Mouse (Mus musculus): ENCODE data around the gene Fgf10. TPM values are rescaled to one million over a fixed set of nuclear protein-coding genes. Genes with fewer than 3 reads are reported as not detected.

Gene Fgf10
- polyA plus RNA-seq (2014; fragmentation: Nextera tagmentation; extraction: Ambion mirVana), result 9.8 and 10.6 TPM in 2 replicates

- H3K9ac ChIP-seq (replicated peaks; ENCODE audit: low read length), result no peak within 1 kb of the TSS
- ATAC-seq (replicated peaks; ENCODE audit: insufficient number of reproducible peaks, low FRiP score, low TSS enrichment, low read depth) (no peak), DNase-seq (ENCODE audit: low spot score) (no peak)
- no peak within 1 kb of the TSS for H3K4me3 ChIP-seq (ENCODE audit: low read depth, low read length)
- no peaks in the 10 kb centered on the region for H3K27me3 ChIP-seq (ENCODE audit: control insufficient read depth, insufficient read depth, low read length)
- no peaks in the 10 kb centered on the region for H3K9me3 ChIP-seq (replicated peaks; ENCODE audit: control insufficient read depth, low read length)
- no peaks in the 10 kb centered on the region for H3K36me3 ChIP-seq (replicated peaks; ENCODE audit: control insufficient read depth, insufficient read depth, low read depth, low read length)
- no peaks in the 10 kb centered on the region for H3K4me1 ChIP-seq (ENCODE audit: control insufficient read depth, insufficient read depth, low read length)
- WGBS, result 64% methylated on average over 7 of the region's 7 CpGs
- no peak within 1 kb of the TSS for H3K4me2 ChIP-seq (ENCODE audit: low read depth, low read length)
- H3K27ac ChIP-seq (replicated peaks; ENCODE audit: low read depth, low read length), result no peak within 1 kb of the TSS
Observed at GRCm38 (mm10) chr13:118669491-118669890, at the start of gene Fgf10. Fgf10 (plus strand) TSS chr13:118669791.

- no peak for DNase-seq (ENCODE audit: low spot score)
- Histone ChIP-seq H3K4me2 (ENCODE audit: low read depth, low read length) (no peak overlapping the region), H3K4me1 (ENCODE audit: control insufficient read depth, insufficient read depth, low read length) (no peaks in the 10 kb centered on the region), H3K9me3 (replicated peaks; ENCODE audit: control insufficient read depth, low read length) (no peaks in the 10 kb centered on the region), H3K27ac (replicated peaks; ENCODE audit: low read depth, low read length) (no peak overlapping the region), H3K4me3 (ENCODE audit: low read depth, low read length) (no peak overlapping the region), H3K9ac (replicated peaks; ENCODE audit: low read length) (no peak overlapping the region), H3K36me3 (replicated peaks; ENCODE audit: control insufficient read depth, insufficient read depth, low read depth, low read length) (no peaks in the 10 kb centered on the region), H3K27me3 (ENCODE audit: control insufficient read depth, insufficient read depth, low read length) (no peaks in the 10 kb centered on the region)
- ATAC-seq (replicated peaks; ENCODE audit: insufficient number of reproducible peaks, low FRiP score, low TSS enrichment, low read depth), result no peak
- WGBS, result 56% methylated on average over 3 of the region's 3 CpGs
Observed at GRCm38 (mm10) chr13:118629661-118630428, 39.7 kb upstream of the Fgf10 start.

- H3K4me3 ChIP-seq (ENCODE audit: low read depth, low read length), result no peak overlapping the region
- no peak overlapping the region for H3K9ac ChIP-seq (replicated peaks; ENCODE audit: low read length)
- 77% methylated on average over 2 of the region's 2 CpGs for WGBS
- ATAC-seq (replicated peaks; ENCODE audit: insufficient number of reproducible peaks, low FRiP score, low TSS enrichment, low read depth) (no peak), DNase-seq (ENCODE audit: low spot score) (no peak)
- H3K36me3 ChIP-seq (replicated peaks; ENCODE audit: control insufficient read depth, insufficient read depth, low read depth, low read length), result no peaks in the 10 kb centered on the region
- no peaks in the 10 kb centered on the region for H3K9me3 ChIP-seq (replicated peaks; ENCODE audit: control insufficient read depth, low read length)
- H3K27me3 ChIP-seq (ENCODE audit: control insufficient read depth, insufficient read depth, low read length), result no peaks in the 10 kb centered on the region
- no peak overlapping the region for H3K4me2 ChIP-seq (ENCODE audit: low read depth, low read length)
- H3K4me1 ChIP-seq (ENCODE audit: control insufficient read depth, insufficient read depth, low read length), result no peaks in the 10 kb centered on the region
- no peak overlapping the region for H3K27ac ChIP-seq (replicated peaks; ENCODE audit: low read depth, low read length)
Observed at GRCm38 (mm10) chr13:118631500-118631899, 38.1 kb upstream of the Fgf10 start.

GRCm38 (mm10) chr13:118636047-118636446, 33.5 kb upstream of the Fgf10 start:
- H3K27ac ChIP-seq (replicated peaks; ENCODE audit: low read depth, low read length), result no peak overlapping the region
- WGBS, result 93% methylated on average over 5 of the region's 5 CpGs

GRCm38 (mm10) chr13:118642585-118642984, 27.0 kb upstream of the Fgf10 start:
- no peak overlapping the region for H3K9ac ChIP-seq (replicated peaks; ENCODE audit: low read length)
- no peaks in the 10 kb centered on the region for H3K4me1 ChIP-seq (ENCODE audit: control insufficient read depth, insufficient read depth, low read length)
- WGBS, result 85% methylated on average over 3 of the region's 3 CpGs
- H3K36me3 ChIP-seq (replicated peaks; ENCODE audit: control insufficient read depth, insufficient read depth, low read depth, low read length), result no peaks in the 10 kb centered on the region
- ATAC-seq (replicated peaks; ENCODE audit: insufficient number of reproducible peaks, low FRiP score, low TSS enrichment, low read depth) (no peak), DNase-seq (ENCODE audit: low spot score) (no peak)
- H3K4me2 ChIP-seq (ENCODE audit: low read depth, low read length), result no peak overlapping the region
- H3K9me3 ChIP-seq (replicated peaks; ENCODE audit: control insufficient read depth, low read length), result no peaks in the 10 kb centered on the region
- H3K27ac ChIP-seq (replicated peaks; ENCODE audit: low read depth, low read length), result no peak overlapping the region
- H3K27me3 ChIP-seq (ENCODE audit: control insufficient read depth, insufficient read depth, low read length), result no peaks in the 10 kb centered on the region
- no peak overlapping the region for H3K4me3 ChIP-seq (ENCODE audit: low read depth, low read length)

More at GRCm38 (mm10) chr13:118636047-118636446, 33.5 kb upstream of the Fgf10 start:
- Histone ChIP-seq H3K4me2 (ENCODE audit: low read depth, low read length) (no peak overlapping the region), H3K9me3 (replicated peaks; ENCODE audit: control insufficient read depth, low read length) (no peaks in the 10 kb centered on the region), H3K27me3 (ENCODE audit: control insufficient read depth, insufficient read depth, low read length) (no peaks in the 10 kb centered on the region), H3K36me3 (replicated peaks; ENCODE audit: control insufficient read depth, insufficient read depth, low read depth, low read length) (no peaks in the 10 kb centered on the region), H3K4me1 (ENCODE audit: control insufficient read depth, insufficient read depth, low read length) (no peaks in the 10 kb centered on the region), H3K4me3 (ENCODE audit: low read depth, low read length) (no peak overlapping the region), H3K9ac (replicated peaks; ENCODE audit: low read length) (no peak overlapping the region)
- DNase-seq (ENCODE audit: low spot score) (no peak), ATAC-seq (replicated peaks; ENCODE audit: insufficient number of reproducible peaks, low FRiP score, low TSS enrichment, low read depth) (no peak)

- Histone ChIP-seq H3K4me1 (ENCODE audit: control insufficient read depth, insufficient read depth, low read length) (no peaks in the 10 kb centered on the region), H3K27ac (replicated peaks; ENCODE audit: low read depth, low read length) (no peak overlapping the region), H3K4me3 (ENCODE audit: low read depth, low read length) (no peak overlapping the region), H3K9me3 (replicated peaks; ENCODE audit: control insufficient read depth, low read length) (no peaks in the 10 kb centered on the region), H3K36me3 (replicated peaks; ENCODE audit: control insufficient read depth, insufficient read depth, low read depth, low read length) (no peaks in the 10 kb centered on the region), H3K9ac (replicated peaks; ENCODE audit: low read length) (no peak overlapping the region), H3K27me3 (ENCODE audit: control insufficient read depth, insufficient read depth, low read length) (no peaks in the 10 kb centered on the region), H3K4me2 (ENCODE audit: low read depth, low read length) (no peak overlapping the region)
- ATAC-seq (replicated peaks; ENCODE audit: insufficient number of reproducible peaks, low FRiP score, low TSS enrichment, low read depth), result no peak
- 69% methylated on average over 6 of the region's 6 CpGs for WGBS
- DNase-seq (ENCODE audit: low spot score), result no peak
Observed at GRCm38 (mm10) chr13:118643138-118643537, 26.5 kb upstream of the Fgf10 start.

- no peak overlapping the region for H3K4me3 ChIP-seq (ENCODE audit: low read depth, low read length)
- no peak for ATAC-seq (replicated peaks; ENCODE audit: insufficient number of reproducible peaks, low FRiP score, low TSS enrichment, low read depth)
- H3K9ac ChIP-seq (replicated peaks; ENCODE audit: low read length), result no peak overlapping the region
- no peaks in the 10 kb centered on the region for H3K9me3 ChIP-seq (replicated peaks; ENCODE audit: control insufficient read depth, low read length)
- H3K27ac ChIP-seq (replicated peaks; ENCODE audit: low read depth, low read length), result no peak overlapping the region
- no peaks in the 10 kb centered on the region for H3K4me1 ChIP-seq (ENCODE audit: control insufficient read depth, insufficient read depth, low read length)
- H3K4me2 ChIP-seq (ENCODE audit: low read depth, low read length), result no peak overlapping the region
- DNase-seq (ENCODE audit: low spot score), result no peak
- no peaks in the 10 kb centered on the region for H3K27me3 ChIP-seq (ENCODE audit: control insufficient read depth, insufficient read depth, low read length)
- 55% methylated on average over 5 of the region's 5 CpGs for WGBS
- no peaks in the 10 kb centered on the region for H3K36me3 ChIP-seq (replicated peaks; ENCODE audit: control insufficient read depth, insufficient read depth, low read depth, low read length)
Observed at GRCm38 (mm10) chr13:118656991-118657390, 12.6 kb upstream of the Fgf10 start.

GRCm38 (mm10) chr13:118658031-118658430, 11.6 kb upstream of the Fgf10 start:
- ATAC-seq (replicated peaks; ENCODE audit: insufficient number of reproducible peaks, low FRiP score, low TSS enrichment, low read depth), result no peak
- Histone ChIP-seq H3K27ac (replicated peaks; ENCODE audit: low read depth, low read length) (no peak overlapping the region), H3K4me2 (ENCODE audit: low read depth, low read length) (no peak overlapping the region), H3K9ac (replicated peaks; ENCODE audit: low read length) (no peak overlapping the region), H3K4me3 (ENCODE audit: low read depth, low read length) (no peak overlapping the region), H3K27me3 (ENCODE audit: control insufficient read depth, insufficient read depth, low read length) (no peaks in the 10 kb centered on the region), H3K36me3 (replicated peaks; ENCODE audit: control insufficient read depth, insufficient read depth, low read depth, low read length) (no peaks in the 10 kb centered on the region), H3K9me3 (replicated peaks; ENCODE audit: control insufficient read depth, low read length) (no peaks in the 10 kb centered on the region), H3K4me1 (ENCODE audit: control insufficient read depth, insufficient read depth, low read length) (no peaks in the 10 kb centered on the region)
- 59% methylated on average over 2 of the region's 2 CpGs for WGBS
- DNase-seq (ENCODE audit: low spot score), result no peak
